Mouse (Mus musculus) lung, postnatal 0 days (tissue): Measurements from ENCODE around the gene Ly9.

Experiments
- CTCF ChIP-seq: IDR thresholded peaks from 2 replicates; pipeline ENCODE4 v1.5.1; 2016; ENCODE audit warnings: antibody characterized with exemption, mild to moderate bottlenecking
- EP300 ChIP-seq: IDR thresholded peaks from 2 replicates; pipeline ENCODE4 v1.6.1; 2016; ENCODE audit warnings: antibody characterized with exemption, mild to moderate bottlenecking, control low read depth

- no peak for TF ChIP-seq CTCF
- TF ChIP-seq EP300: no peak
Observed at GRCm38 (mm10) chr1:171648840-171649239, 41.6 kb upstream of the Ly9 start.
